Mouse (Mus musculus): Measurements from ENCODE around the gene Bbs9. TPM values are rescaled to one million over a fixed set of nuclear protein-coding genes. Genes with fewer than 3 reads are reported as not detected.

Gene Bbs9
- total RNA-seq, 1 experiment from 2014 or later: 16.9 TPM

DNA sequence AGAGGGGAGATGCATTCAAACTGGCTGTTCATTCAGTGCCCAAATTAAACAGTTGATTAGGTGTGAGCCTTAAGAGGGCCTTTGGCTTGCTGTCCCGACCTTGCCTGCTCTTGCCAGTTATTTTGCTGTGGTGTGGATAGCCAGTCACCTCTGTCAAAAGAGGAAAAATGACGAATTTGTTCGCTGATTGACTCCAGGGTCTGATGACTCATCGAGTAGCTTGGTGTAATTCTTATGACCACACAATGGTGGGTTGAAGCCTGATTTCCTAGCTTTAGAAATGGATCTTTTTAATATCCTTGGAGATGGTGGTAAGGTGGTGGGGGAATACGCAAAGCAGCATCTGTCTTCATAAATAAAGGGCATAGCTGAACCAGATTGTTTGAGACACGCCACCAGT, 304.1 kb downstream of the Bbs9 start:
- ATAC-seq (replicated peaks; ENCODE audit: low read depth, poor library complexity, severe bottlenecking): no peak

DNA sequence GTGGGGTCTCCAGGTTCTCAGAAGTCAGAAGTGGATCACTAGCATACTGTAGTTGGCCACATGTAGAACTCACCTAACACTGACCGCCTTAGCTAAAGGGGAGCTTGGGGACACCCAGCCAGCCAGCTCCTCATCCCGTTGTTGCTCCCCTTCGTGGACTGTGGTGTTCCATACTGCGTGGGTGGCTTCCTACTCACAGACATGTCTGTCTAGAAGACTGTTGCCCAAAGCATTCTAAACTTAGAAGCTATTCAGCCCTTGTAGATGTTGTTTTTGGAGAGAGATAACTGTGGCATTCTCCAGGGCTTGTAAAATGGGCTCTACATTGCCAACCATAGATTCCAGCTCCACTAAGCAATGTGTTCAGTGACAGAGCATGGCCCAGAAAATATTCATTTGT, 310.5 kb downstream of the Bbs9 start:
- no peak for ATAC-seq (replicated peaks; ENCODE audit: low read depth, poor library complexity, severe bottlenecking)

DNA sequence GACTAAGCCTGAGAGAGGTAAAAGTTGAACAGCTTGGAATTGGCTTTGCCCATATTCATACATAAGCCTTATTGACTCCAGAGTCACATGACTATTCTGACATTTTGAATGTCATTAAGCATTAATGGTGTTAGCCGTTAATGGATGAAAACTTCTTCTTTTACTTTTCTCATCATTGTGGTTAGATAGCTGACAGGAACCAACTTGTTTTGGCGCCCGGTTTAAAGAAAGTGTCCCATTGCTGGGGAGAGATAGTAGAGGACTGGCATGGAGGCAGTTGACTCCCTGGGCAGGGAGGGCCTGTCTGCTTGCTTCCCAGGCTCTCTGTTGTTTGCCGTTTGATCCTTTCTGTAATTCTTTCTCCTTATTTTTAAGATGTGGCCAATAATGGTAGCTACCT, 312.9 kb downstream of the Bbs9 start:
- no peak for ATAC-seq (replicated peaks; ENCODE audit: low read depth, poor library complexity, severe bottlenecking)

DNA sequence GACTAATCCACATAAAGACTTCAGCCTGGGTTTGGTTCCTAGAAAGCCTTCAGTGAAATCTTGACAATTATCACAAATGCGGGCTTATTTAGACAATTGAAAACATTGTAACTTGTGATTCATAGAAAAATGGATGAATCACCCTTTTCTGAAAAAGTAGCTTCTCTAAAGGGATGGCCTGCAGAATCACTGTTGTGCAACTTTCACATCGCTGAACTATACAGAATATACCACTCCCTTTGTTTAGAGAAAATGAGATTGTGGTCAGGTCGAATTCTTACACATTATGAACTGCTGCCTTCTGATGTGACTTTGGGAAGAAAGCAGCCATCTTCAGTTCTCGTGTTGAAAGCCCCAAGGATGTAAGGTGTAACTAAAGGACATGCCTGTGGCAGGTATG, 313.3 kb downstream of the Bbs9 start:
- no peak for ATAC-seq (replicated peaks; ENCODE audit: low read depth, poor library complexity, severe bottlenecking)

DNA sequence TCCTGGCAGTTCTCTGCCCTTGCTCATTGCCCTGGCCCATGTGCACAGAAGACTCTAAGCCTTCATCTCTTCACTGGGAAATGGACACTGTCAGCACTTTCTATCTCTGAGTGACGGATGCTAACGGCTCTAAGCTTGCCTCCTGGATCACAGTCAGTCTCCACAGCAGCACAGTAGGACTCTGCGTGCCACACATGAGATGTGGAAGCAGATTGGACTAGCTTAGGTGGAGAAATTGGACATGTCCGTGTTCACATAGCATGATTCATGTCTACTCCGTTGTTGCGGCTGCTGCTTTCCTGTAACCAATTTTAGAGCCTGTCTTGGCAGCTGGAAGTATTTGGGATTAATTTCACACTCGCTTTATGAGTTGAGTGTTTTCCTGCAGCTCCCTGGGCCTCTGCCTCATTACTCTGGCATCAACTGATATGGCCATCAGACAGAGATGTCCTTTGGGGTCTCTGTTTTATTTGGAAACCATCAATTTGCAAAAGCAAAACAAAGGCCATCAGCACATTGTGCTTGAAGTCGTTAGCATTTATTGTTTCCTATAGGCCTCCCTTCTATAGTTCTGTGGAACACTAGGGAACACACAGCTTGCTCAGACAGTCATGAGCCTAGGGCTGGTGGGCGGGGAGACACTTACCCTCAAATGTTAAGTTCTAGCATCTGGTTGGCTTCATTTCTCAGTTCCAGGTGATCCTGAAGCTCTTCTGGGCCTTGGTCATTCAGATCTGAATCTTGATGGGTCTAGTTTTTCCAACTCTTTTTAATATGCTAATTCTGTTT, 314.1 kb downstream of the Bbs9 start:
- no peak for ATAC-seq (replicated peaks; ENCODE audit: low read depth, poor library complexity, severe bottlenecking)

DNA sequence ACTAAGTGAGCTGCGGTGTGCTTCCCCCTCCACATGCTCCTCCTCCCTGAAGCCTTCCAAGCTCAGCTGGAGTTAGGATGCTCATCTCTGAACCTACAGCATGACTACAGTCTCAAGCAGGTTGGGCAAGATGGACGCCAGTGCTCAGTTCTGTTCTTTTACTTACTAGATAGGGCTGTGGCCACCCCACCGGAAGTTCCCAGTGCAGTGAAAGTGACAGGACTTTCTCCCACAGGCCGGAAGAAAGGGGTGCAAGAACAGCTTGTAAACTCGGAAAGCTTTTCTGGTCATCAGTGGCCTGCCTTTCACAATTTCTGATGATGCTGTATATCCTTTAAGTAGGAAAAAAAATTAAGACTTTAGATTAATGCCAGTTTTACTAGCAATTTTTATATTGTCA, 315.7 kb downstream of the Bbs9 start:
- peak; percentile 70 for ATAC-seq (replicated peaks; ENCODE audit: low read depth, poor library complexity, severe bottlenecking)

DNA sequence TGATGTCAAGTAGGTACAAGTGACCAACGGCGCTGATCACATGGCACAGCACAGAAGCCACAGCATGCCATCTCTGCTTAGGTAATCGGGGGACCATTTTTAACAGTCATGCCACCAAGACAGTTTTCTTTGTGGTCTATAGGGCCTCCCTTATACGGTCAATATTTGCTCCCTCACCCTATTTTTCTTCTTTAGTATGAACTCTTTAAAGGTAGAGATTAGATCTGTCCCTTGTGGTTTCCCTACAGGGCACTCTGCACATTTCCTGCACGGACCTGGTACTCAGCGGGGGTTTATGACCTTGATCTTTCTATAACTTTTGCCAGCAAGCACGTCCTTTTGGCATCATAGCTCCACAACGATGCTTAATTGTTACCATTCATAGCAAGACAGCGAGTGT, 316.2 kb downstream of the Bbs9 start:
- peak; percentile 31; the same call in 1 of the 2 replicates for ATAC-seq (replicated peaks; ENCODE audit: low read depth, poor library complexity, severe bottlenecking)

DNA sequence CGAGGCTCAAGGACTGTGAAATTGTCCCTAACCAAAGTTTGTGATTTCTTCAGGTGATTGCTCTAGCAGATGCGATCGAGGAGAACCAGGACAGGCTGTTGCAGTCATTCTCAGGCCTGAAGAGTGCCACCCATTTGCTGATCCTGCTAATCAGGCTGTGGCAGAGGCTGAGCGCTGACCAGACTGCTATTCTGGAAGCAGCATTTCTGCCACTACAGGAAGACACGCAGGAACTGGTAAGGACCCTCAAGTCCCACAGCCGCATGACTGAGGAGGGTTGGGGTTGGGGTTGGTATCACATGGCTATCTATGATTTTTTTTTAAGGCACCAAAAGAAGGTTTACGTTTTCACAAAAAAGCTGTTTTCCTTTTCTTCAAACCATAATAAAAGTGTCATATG, 318.2 kb downstream of the Bbs9 start:
- ATAC-seq (replicated peaks; ENCODE audit: low read depth, poor library complexity, severe bottlenecking): peak; percentile 78

DNA sequence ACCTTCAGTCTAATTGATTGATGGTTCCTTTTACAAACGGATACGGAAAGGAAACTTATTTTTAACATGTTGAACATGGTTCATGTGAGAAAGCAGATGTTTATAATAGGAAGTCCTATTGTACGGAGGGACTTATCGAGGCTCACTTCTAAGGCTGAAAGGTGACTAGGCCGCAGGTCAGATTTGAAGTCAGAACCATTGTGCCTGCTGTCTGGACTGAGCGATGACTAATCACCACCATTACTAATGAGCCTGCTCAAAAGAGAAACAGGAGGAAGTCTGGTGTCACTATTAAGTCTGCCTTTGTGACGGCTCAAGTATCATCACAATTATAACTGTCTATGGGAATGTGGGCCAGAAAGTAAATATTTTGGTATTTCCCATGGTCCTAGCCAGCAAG, 325.2 kb downstream of the Bbs9 start:
- ATAC-seq (replicated peaks; ENCODE audit: low read depth, poor library complexity, severe bottlenecking): no peak

DNA sequence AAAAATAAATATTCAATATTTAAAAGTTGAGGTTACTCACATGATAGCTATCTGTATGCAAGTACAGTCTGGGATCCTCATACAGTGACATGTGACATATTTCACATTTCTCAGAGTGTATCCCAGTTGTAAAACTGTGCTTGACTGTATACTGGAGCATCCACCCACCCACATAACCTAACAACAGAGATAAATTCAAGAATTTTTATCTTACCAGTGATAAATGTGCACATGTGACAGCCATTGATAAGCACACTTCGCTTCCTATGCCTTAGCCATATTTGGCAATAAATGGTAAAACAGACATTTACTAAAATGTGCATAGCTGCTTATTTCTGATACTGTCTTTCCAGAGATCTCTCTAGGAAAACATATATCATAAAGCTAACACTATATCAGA, 330.5 kb downstream of the Bbs9 start:
- 0 out of 2 replicates have a peak, but pooled peaks have one; percentile 15 for ATAC-seq (replicated peaks; ENCODE audit: low read depth, poor library complexity, severe bottlenecking)

DNA sequence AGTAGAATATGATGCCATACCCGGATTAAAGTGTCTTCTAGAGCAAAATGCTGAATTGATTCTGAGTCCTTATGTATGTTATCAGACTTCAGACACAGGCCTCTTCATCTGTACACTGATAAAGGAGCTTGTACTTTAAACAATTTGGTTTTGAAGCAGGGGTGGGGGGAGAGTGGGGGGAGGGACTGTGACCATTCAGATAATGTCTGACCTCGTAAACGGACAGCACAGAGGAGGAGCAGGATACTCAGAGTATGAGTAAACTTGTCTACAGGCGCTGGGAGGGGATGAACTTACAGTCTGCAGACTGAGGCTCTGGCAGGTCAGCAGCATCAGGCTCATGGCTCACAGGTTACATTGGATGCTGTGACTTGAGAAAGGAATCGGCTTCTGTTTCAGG, 331.0 kb downstream of the Bbs9 start:
- no peak for ATAC-seq (replicated peaks; ENCODE audit: low read depth, poor library complexity, severe bottlenecking)

DNA sequence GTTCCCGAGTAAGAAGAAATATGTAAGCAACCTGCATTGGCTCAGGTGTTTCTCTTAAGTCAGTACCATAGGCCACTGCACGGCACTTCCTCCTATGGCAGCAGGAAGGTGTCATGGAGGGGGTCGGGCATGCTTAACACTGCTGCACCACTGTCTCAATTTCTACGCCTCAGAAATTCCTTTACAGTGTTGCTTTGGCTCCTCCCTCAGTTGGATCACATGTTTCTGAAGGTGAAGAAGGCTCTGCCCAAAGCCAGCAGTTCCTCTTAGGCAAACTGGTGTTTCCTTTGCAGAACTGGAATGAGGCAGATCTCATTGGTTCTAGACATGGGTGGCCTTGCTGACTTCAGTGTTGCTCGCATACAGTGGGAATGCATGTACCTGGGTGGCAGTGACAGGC, 332.2 kb downstream of the Bbs9 start:
- ATAC-seq (replicated peaks; ENCODE audit: low read depth, poor library complexity, severe bottlenecking): peak; percentile 52

DNA sequence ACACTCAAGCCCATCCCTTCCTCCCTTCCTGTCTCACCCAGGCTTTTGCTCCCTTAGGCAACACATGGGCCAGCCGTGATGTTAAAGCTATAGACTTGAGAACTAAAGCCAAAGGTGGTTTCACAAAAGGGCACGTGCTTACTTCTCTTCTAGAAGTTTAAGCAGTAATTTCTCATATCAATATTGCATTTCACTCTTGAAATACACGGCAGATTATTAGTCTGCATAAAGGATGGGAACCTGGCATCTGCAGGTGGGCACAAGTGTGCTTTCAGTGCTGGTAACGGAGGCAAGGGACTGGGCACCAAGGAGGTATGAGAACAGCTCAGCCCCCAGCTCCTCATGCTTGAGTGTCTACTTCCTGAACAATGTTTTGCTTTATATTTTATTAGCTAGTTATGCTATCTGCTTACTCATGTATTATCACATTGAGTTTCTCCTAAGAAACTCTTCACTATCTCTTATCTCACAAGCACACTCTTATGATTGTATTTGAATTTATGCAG, 334.2 kb downstream of the Bbs9 start:
- no peak for ATAC-seq (replicated peaks; ENCODE audit: low read depth, poor library complexity, severe bottlenecking)

DNA sequence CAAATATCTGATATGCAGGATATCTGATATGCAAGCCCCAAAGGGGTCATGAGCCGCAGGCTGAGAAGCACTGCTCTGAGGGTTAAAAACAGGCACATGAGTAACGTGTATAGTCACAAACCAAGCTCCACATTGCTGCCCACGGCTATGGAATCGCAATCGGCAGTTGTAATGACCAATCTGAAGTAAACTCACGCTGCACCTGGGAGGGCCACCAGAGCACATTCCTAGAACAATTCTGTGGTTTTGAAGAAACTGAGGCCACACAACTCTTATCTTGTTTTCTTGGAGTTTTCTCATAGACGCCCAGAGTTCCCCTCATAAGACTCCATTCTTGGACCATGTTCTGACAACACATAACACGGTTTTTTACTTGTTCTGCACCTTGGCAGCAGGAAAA, 334.9 kb downstream of the Bbs9 start:
- no peak for ATAC-seq (replicated peaks; ENCODE audit: low read depth, poor library complexity, severe bottlenecking)

DNA sequence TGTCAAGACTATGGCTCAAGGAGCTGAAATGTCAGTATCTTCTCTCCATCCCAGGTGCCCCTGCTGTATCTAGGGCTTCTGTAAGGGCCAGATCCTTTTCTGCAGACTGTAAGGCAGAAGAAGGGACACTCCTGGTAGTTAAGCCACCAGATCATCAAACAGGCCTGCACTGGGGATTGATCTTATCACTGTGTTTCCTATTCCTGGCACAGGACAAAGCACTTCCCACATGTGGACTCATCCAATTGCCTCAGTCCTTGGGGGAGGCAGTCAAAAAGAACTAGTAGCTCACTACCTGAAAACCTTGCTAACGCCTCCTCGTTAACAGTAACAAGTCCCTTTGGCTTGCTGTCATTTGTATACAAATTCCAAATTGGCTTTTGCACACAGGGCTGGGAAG, 336.4 kb downstream of the Bbs9 start:
- no peak for ATAC-seq (replicated peaks; ENCODE audit: low read depth, poor library complexity, severe bottlenecking)

DNA sequence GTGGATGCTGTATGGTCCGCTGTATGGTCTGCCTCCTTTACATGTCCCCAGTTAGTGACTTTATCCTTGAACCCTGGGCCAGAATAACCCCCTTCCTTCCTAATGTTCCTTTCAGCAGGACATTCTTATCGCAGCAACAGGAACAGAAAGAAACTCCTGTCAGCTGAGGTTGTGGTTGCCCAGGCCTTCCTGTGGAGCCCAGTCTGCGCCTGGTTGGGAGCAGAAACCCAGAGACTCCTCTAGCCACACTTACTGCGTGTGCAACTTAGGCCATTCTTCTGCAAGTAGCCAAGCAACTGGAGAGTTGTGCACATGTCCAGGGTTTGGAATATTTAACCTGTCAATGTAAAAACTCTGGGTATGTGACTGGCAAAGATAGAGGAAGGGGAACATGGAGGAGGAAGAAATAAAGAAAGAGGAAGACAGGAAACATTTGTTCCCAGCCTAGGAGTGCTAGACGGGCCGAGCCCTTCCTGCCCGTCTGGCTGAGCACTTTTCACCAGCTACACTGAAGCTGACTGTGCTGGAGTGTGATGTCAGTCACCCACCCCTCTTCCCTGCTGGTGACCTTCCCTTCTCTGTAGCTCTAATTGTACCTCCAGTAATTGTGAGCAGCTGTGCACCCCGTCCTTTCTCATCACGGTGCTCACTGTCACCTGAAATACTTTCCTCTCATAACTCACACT, 339.0 kb downstream of the Bbs9 start:
- ATAC-seq (replicated peaks; ENCODE audit: low read depth, poor library complexity, severe bottlenecking): peak; percentile 74

DNA sequence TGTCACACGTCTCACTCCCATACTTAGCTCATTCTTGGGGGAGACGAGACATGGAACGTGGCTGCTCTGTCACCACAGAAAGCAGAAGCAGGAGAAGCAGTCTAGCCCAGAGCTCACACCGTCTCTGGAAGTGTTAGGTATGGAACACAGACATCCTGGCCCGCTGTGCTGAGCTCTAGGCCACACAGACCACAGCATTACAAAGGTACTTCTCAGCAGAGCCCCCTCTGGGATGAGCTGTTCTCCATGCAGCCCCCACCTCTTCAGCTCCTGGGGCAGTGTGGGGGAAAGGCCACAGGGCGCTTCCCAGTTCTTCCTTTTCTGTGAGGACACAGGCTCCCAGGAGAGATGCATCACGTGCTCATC, 339.6 kb downstream of the Bbs9 start:
- peak; percentile 51 for ATAC-seq (replicated peaks; ENCODE audit: low read depth, poor library complexity, severe bottlenecking)

DNA sequence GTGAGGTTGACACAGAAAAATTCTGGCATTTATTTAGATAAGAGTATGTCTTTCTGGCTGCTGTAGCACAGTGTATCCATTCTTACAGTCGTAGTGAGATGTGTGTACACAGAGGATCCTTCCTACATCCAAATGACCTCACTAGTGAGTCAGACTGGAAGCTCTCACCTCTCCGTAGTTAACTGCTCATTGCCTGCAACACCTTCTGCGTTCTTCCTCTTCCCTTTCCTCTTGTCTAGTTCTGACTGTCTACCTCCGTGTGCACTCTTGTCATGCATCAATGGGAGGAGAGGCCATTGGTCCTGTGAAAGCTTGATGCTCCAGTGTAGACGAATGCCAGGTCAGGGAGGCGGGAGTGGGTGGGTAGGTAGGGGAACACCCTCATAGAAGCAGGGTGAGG, 344.0 kb downstream of the Bbs9 start:
- ATAC-seq (replicated peaks; ENCODE audit: low read depth, poor library complexity, severe bottlenecking): no peak

DNA sequence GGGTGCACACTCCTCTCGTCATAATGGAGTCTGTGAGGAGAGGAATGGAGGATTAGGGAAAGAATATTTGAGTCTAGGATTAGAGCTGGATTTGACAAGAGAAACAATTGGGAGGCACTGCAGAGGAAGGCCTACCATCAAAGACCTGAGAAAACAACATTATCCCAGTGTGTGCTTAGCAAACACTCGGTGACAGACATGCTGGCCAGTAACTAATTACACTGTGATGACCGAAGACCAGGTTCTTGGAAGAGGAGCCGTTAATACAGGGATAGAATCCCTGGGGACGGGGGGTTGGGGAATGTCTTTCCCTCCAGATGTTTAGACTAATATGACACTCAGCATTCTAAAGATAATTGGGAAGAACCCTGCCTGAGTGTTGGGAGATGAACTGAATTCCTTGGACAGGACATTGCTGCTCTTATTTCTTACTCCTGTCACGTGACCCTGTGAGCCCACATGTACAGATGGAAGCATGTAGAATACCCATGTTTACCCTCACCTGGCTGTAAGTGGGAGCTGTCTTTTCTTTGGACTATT, 345.2 kb downstream of the Bbs9 start:
- ATAC-seq (replicated peaks; ENCODE audit: low read depth, poor library complexity, severe bottlenecking): no peak

DNA sequence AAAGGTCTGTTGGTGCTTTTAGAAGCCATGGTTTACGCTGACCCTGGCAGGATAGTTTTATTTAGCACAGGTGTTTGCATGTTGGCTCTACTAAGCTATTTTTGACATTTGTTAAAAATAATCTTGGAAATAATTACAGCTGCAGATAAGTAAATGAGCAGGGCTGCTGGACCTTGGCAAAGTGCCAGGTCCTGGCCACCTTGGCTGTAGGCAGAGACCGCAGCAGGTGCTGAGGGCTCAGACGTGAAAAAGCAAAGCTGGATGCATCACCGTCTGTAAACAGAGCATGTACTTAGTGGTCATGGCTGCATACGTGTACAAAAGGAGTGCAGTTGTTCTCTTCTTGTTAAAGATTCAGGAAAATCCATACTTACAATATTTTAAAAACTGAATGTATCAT, 347.3 kb downstream of the Bbs9 start:
- ATAC-seq (replicated peaks; ENCODE audit: low read depth, poor library complexity, severe bottlenecking): no peak

DNA sequence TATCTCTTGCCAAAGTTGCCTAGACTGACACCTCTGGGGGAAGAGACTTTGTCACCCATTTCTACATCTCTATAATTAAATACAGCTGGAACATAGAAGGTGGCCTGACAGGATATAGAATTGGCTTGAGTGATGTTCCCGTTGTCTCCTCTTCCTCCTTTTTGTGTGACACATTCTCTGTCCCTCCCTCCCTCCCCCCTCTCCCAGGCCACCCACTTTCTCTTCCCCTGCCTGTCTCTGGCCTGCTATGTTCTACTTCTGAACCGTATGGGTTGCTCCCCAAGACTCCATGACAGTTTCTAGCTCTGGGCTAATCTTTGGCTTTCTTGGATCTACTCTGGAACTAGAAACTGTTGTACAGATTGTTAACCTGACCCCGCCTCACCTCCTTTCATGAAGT, 348.3 kb downstream of the Bbs9 start:
- peak; percentile 63 for ATAC-seq (replicated peaks; ENCODE audit: low read depth, poor library complexity, severe bottlenecking)
